Mouse (Mus musculus) layer of hippocampus, postnatal 25 days (tissue): ENCODE results near the gene Rpl10-ps3. TPM values are rescaled to one million over a fixed set of nuclear protein-coding genes. Genes with fewer than 3 reads are reported as not detected.

Experiments
- DNase-seq, 2 experiments: peaks; one replicate each; pipeline ENCODE4 v3.0.0; 2022; ENCODE audit warnings: mixed read lengths in 2 of 2, low spot score in 1 of 2; ENCODE audit errors: extremely low spot score in 1 of 2
- total RNA-seq, 2 experiments: library from RNA; stranded (reverse); gene quantifications; 2 replicates each; pipeline ENCODE4 v1.2.3; 2021

Rpl10-ps3 gene
- total RNA-seq, result 100 to 1,000 TPM; 369 to 392 TPM

- no peak for DNase-seq
Measured at GRCm38 (mm10) chr9:50344868-50345267, at the start of gene Rpl10-ps3. Gene Rpl10-ps3, minus strand, starts transcription at chr9:50344968.

GRCm38 (mm10) chr9:50375598-50375997, 30.8 kb upstream of the Rpl10-ps3 start:
- DNase-seq, result no peak

GRCm38 (mm10) chr9:50374666-50375065, 29.9 kb upstream of the Rpl10-ps3 start:
- DNase-seq, result no peak

- DNase-seq, result no peak
Measured at GRCm38 (mm10) chr9:50368551-50369297, 24.0 kb upstream of the Rpl10-ps3 start.

- DNase-seq, result no peak
Measured at GRCm38 (mm10) chr9:50365059-50365780, 20.5 kb upstream of the Rpl10-ps3 start.

GRCm38 (mm10) chr9:50363962-50364361, 19.2 kb upstream of the Rpl10-ps3 start:
- DNase-seq, result no peak

- DNase-seq, result no peak
Measured at GRCm38 (mm10) chr9:50363259-50363658, 18.5 kb upstream of the Rpl10-ps3 start.

GRCm38 (mm10) chr9:50362556-50362955, 17.8 kb upstream of the Rpl10-ps3 start:
- no peak for DNase-seq

- no peak for DNase-seq
Measured at GRCm38 (mm10) chr9:50360370-50360769, 15.6 kb upstream of the Rpl10-ps3 start.

- no peak for DNase-seq
Measured at GRCm38 (mm10) chr9:50357331-50357730, 12.6 kb upstream of the Rpl10-ps3 start.

- no peak for DNase-seq
Measured at GRCm38 (mm10) chr9:50351746-50352145, 7.0 kb upstream of the Rpl10-ps3 start.

- DNase-seq, result no peak
Measured at GRCm38 (mm10) chr9:50350571-50350970, 5.8 kb upstream of the Rpl10-ps3 start.

GRCm38 (mm10) chr9:50349156-50349555, 4.4 kb upstream of the Rpl10-ps3 start:
- DNase-seq, result no peak

- DNase-seq, result no peak
Measured at GRCm38 (mm10) chr9:50348256-50348655, 3.5 kb upstream of the Rpl10-ps3 start.

GRCm38 (mm10) chr9:50335539-50336325, 9.0 kb downstream of the Rpl10-ps3 start:
- DNase-seq, result no peak

- DNase-seq, result peak in 1 of 2 experiments; percentile 62
Measured at GRCm38 (mm10) chr9:50333413-50333812, 11.4 kb downstream of the Rpl10-ps3 start.

- DNase-seq, result no peak
Measured at GRCm38 (mm10) chr9:50324355-50325225, 20.2 kb downstream of the Rpl10-ps3 start.

- DNase-seq, result no peak
Measured at GRCm38 (mm10) chr9:50320729-50321128, 24.0 kb downstream of the Rpl10-ps3 start.

GRCm38 (mm10) chr9:50319506-50319905, 25.3 kb downstream of the Rpl10-ps3 start:
- no peak for DNase-seq

- DNase-seq, result no peak
Measured at GRCm38 (mm10) chr9:50317299-50317698, 27.5 kb downstream of the Rpl10-ps3 start.
